Mouse (Mus musculus) fibroblast of lung, adult 2 months (primary cell): Measurements from ENCODE around the gene Slc16a12.
"Not testable (repeated sequence)": the region's sequence is repeated elsewhere in the genome, so short reads cannot be mapped to it uniquely, and the experiment has no call there.

Source experiments
- DNase-seq: peaks from one replicate; pipeline ENCODE4 v3.0.0-alpha.2; 2011; ENCODE audit warnings: low read depth

The Slc16a12 gene

GRCm38 (mm10) chr19:34666127-34666526 is 81.0 kb downstream of the Slc16a12 start:
- DNase-seq, result peak; percentile 16

GRCm38 (mm10) chr19:34662740-34663139 is 84.3 kb downstream of the Slc16a12 start:
- no peak for DNase-seq

GRCm38 (mm10) chr19:34662067-34662507 is 85.0 kb downstream of the Slc16a12 start:
- peak; percentile 80 for DNase-seq

- no peak for DNase-seq
These were observed 90.4 kb downstream of the Slc16a12 start for GRCm38 (mm10) chr19:34656511-34657298.

GRCm38 (mm10) chr19:34655227-34655805 is 91.8 kb downstream of the Slc16a12 start:
- no peak for DNase-seq

GRCm38 (mm10) chr19:34650997-34651396 is 96.1 kb downstream of the Slc16a12 start:
- DNase-seq, result no peak

GRCm38 (mm10) chr19:34650276-34650675 is 96.8 kb downstream of the Slc16a12 start:
- no peak for DNase-seq

- DNase-seq, result not testable (repeated sequence)
These were observed 99.5 kb downstream of the Slc16a12 start for GRCm38 (mm10) chr19:34647630-34648029.

GRCm38 (mm10) chr19:34642616-34643015 is 104.5 kb downstream of the Slc16a12 start:
- DNase-seq, result no peak

GRCm38 (mm10) chr19:34640623-34641022 is 106.5 kb downstream of the Slc16a12 start, which contains the start of the genes Ifit1bl2 and Ifit1:
TSS of gene Ifit1bl2 (minus strand) at chr19:34640743.
TSS of gene Ifit1 (plus strand) at chr19:34640871.
- DNase-seq, result no peak

GRCm38 (mm10) chr19:34636933-34637557 is 110.0 kb downstream of the Slc16a12 start:
- DNase-seq, result peak; percentile 37

GRCm38 (mm10) chr19:34633484-34633883 is 113.6 kb downstream of the Slc16a12 start:
- no peak for DNase-seq

GRCm38 (mm10) chr19:34631487-34631886 is 115.6 kb downstream of the Slc16a12 start:
- DNase-seq, result no peak

GRCm38 (mm10) chr19:34627496-34627895 is 119.6 kb downstream of the Slc16a12 start:
- DNase-seq, result no peak

- DNase-seq, result no peak
These were observed 122.4 kb downstream of the Slc16a12 start for GRCm38 (mm10) chr19:34624663-34625062.

- DNase-seq, result no peak
These were observed 123.3 kb downstream of the Slc16a12 start for GRCm38 (mm10) chr19:34623781-34624180.

- no peak for DNase-seq
These were observed 126.2 kb downstream of the Slc16a12 start for GRCm38 (mm10) chr19:34620871-34621270.
